In genomic region chr7:28447101-28447830, GRCm38 (mm10) we compare ENCODE assay signal across 12 mouse cellular contexts. TPM values are rescaled to one million over a fixed set of nuclear protein-coding genes. Genes with fewer than 3 reads are reported as not detected.
DNase-seq lines count a peak whose midpoint lies in the region; ATAC-seq lines count a peak whose summit lies in the region.
"Had no signal": no experiment of that assay in that cellular context is flagged by ENCODE, and none has a peak within 500 bp of the region (broad histone marks: within the 10 kb centered on the region; RNA-seq: fewer than 3 reads in every experiment).

No protein-coding gene starts in this region.

- no peak overlapping the region for H3K4me3 ChIP-seq in midbrain, embryonic 10.5 days
- no peak overlapping the region for H3K4me3 ChIP-seq in midbrain, embryonic 13.5 days (replicated peaks)
- no peak overlapping the region for H3K4me3 ChIP-seq in midbrain, embryonic 16.5 days (ENCODE audit: low read depth, low read length)
- H3K4me3 ChIP-seq: embryonic facial prominence, embryonic 15.5 days; heart, adult 2 months; myocyte had no signal

- H3K27me3 ChIP-seq in midbrain, embryonic 10.5 days (ENCODE audit: low read depth, poor library complexity, severe bottlenecking): peaks cover 13% of the 10 kb centered on the region
- peaks cover 8% of the 10 kb centered on the region for H3K27me3 ChIP-seq in midbrain, embryonic 13.5 days
- no peaks in the 10 kb centered on the region for H3K27me3 ChIP-seq in midbrain, embryonic 16.5 days (ENCODE audit: control insufficient read depth, insufficient read depth, low read depth, low read length)

- DNase-seq in adrenal gland, adult (ENCODE audit: inconsistent age in 2 of 2, low spot score in 1 of 2): peak; percentile 69 to 87
- DNase-seq in adrenal gland, postnatal 4 days (ENCODE audit: low spot score in 2 of 2): no peak
- DNase-seq in midbrain, embryonic 10.5 days (ENCODE audit: low spot score): peak; percentile 42
- peak; percentile 24 for DNase-seq in embryo, embryonic 11 days
- no peak for DNase-seq in layer of hippocampus, postnatal 36 days
- DNase-seq in thymus, postnatal 10 days (ENCODE audit: low spot score in 2 of 2): no peak

- no peak overlapping the region for H3K9ac ChIP-seq in midbrain, embryonic 13.5 days (replicated peaks)
- H3K9ac ChIP-seq in midbrain, embryonic 16.5 days (ENCODE audit: low read depth, low read length): 0 out of 2 replicates have a peak overlapping the region, but pooled peaks have one; percentile 15
- H3K9ac ChIP-seq: embryonic facial prominence, embryonic 15.5 days; liver, embryonic 14.5 days had no signal

- 19% methylated on average over 12 of the region's 12 CpGs for WGBS in midbrain, embryonic 10.5 days
- 17% methylated on average over 12 of the region's 12 CpGs for WGBS in midbrain, embryonic 13.5 days
- 14% methylated on average over 12 of the region's 12 CpGs for WGBS in midbrain, embryonic 16.5 days

- no peak for ATAC-seq in midbrain, embryonic 13.5 days
- no peak for ATAC-seq in midbrain, embryonic 16.5 days

- 0 out of 2 replicates have a peak overlapping the region, but pooled peaks have one; percentile 28 for H3K27ac ChIP-seq in midbrain, embryonic 10.5 days (replicated peaks)
- H3K27ac ChIP-seq in midbrain, embryonic 13.5 days: no peak overlapping the region
- H3K27ac ChIP-seq in midbrain, embryonic 16.5 days (ENCODE audit: low read length): no peak overlapping the region
- H3K27ac ChIP-seq: embryonic facial prominence, embryonic 15.5 days; heart, adult 2 months; liver, embryonic 14.5 days had no signal

- no peaks in the 10 kb centered on the region for H3K9me3 ChIP-seq in midbrain, embryonic 10.5 days (replicated peaks)
- H3K9me3 ChIP-seq in midbrain, embryonic 13.5 days: no peaks in the 10 kb centered on the region
- no peaks in the 10 kb centered on the region for H3K9me3 ChIP-seq in midbrain, embryonic 16.5 days (replicated peaks; ENCODE audit: control insufficient read depth, low read length, poor library complexity, severe bottlenecking)
- H3K9me3 ChIP-seq: embryonic facial prominence, embryonic 15.5 days had no signal

- peaks cover 25% of the 10 kb centered on the region for H3K4me1 ChIP-seq in midbrain, embryonic 10.5 days
- peaks cover 10% of the 10 kb centered on the region for H3K4me1 ChIP-seq in midbrain, embryonic 13.5 days (replicated peaks)
- H3K4me1 ChIP-seq in midbrain, embryonic 16.5 days (ENCODE audit: control insufficient read depth, insufficient read depth, low read length): peaks cover 10% of the 10 kb centered on the region

- no peak overlapping the region for H3K4me2 ChIP-seq in midbrain, embryonic 13.5 days (replicated peaks)
- H3K4me2 ChIP-seq in midbrain, embryonic 16.5 days (ENCODE audit: low read length): no peak overlapping the region
- H3K4me2 ChIP-seq: embryonic facial prominence, embryonic 15.5 days had no signal

- no peaks in the 10 kb centered on the region for H3K36me3 ChIP-seq in midbrain, embryonic 10.5 days
- H3K36me3 ChIP-seq in midbrain, embryonic 13.5 days: no peaks in the 10 kb centered on the region
- H3K36me3 ChIP-seq in midbrain, embryonic 16.5 days (ENCODE audit: control insufficient read depth, insufficient read depth, low read length): no peaks in the 10 kb centered on the region
- H3K36me3 ChIP-seq: embryonic facial prominence, embryonic 15.5 days had no signal

RNA-seq across cellular contexts. Expression of gene Lrfn1, which starts 4.5 kb away (rescaled TPM):
- total RNA-seq in adrenal gland, postnatal 4 days (2021): 10 to 100 TPM; 19.1 to 19.6 TPM
- polyA plus RNA-seq in midbrain, embryonic 10.5 days (2016; fragmentation: Nextera tagmentation; extraction: Ambion mirVana): 3.6 and 3.7 TPM in 2 replicates
- 9.1 and 11.8 TPM in 2 replicates for polyA plus RNA-seq in midbrain, embryonic 13.5 days (2015; fragmentation: Nextera tagmentation; extraction: Ambion mirVana)
- 13.9 and 15.0 TPM in 2 replicates for polyA plus RNA-seq in midbrain, embryonic 16.5 days (2015; fragmentation: Nextera tagmentation; extraction: Ambion mirVana)
- 10 to 100 TPM; 64.3 to 72.3 TPM for total RNA-seq in layer of hippocampus, postnatal 36 days (2021)
- polyA plus RNA-seq: myocyte had no signal

RNA-seq across cellular contexts. Expression of gene Gmfg, which starts 10.0 kb away (rescaled TPM):
- total RNA-seq in adrenal gland, postnatal 4 days (2021): 10 to 100 TPM; 17.1 to 21.0 TPM
- polyA plus RNA-seq in midbrain, embryonic 10.5 days (2016; fragmentation: Nextera tagmentation; extraction: Ambion mirVana): 6.3 and 8.1 TPM in 2 replicates
- 3.0 and 4.7 TPM in 2 replicates for polyA plus RNA-seq in midbrain, embryonic 13.5 days (2015; fragmentation: Nextera tagmentation; extraction: Ambion mirVana)
- polyA plus RNA-seq in midbrain, embryonic 16.5 days (2015; fragmentation: Nextera tagmentation; extraction: Ambion mirVana): 2.8 and 3.5 TPM in 2 replicates
- 1 to 10 TPM; 1.2 to 2.0 TPM for total RNA-seq in layer of hippocampus, postnatal 36 days (2021)
- polyA plus RNA-seq: myocyte had no signal

RNA-seq across cellular contexts. Expression of gene Paf1, which starts 54.5 kb away (rescaled TPM):
- 10 to 100 TPM; 71.8 to 93.4 TPM for total RNA-seq in adrenal gland, postnatal 4 days (2021)
- 89.8 and 90.8 TPM in 2 replicates for polyA plus RNA-seq in midbrain, embryonic 10.5 days (2016; fragmentation: Nextera tagmentation; extraction: Ambion mirVana)
- 97.9 and 99.2 TPM in 2 replicates for polyA plus RNA-seq in midbrain, embryonic 13.5 days (2015; fragmentation: Nextera tagmentation; extraction: Ambion mirVana)
- 96.1 and 109 TPM in 2 replicates for polyA plus RNA-seq in midbrain, embryonic 16.5 days (2015; fragmentation: Nextera tagmentation; extraction: Ambion mirVana)
- 10 to 100 TPM; 68.9 to 70.1 TPM for total RNA-seq in layer of hippocampus, postnatal 36 days (2021)

RNA-seq across cellular contexts. Expression of gene Med29, which starts 54.8 kb away (rescaled TPM):
- total RNA-seq in adrenal gland, postnatal 4 days (2021): 10 to 100 TPM; 24.2 to 26.1 TPM
- 58.9 and 61.0 TPM in 2 replicates for polyA plus RNA-seq in midbrain, embryonic 10.5 days (2016; fragmentation: Nextera tagmentation; extraction: Ambion mirVana)
- polyA plus RNA-seq in midbrain, embryonic 13.5 days (2015; fragmentation: Nextera tagmentation; extraction: Ambion mirVana): 43.4 and 49.5 TPM in 2 replicates
- 39.6 and 40.3 TPM in 2 replicates for polyA plus RNA-seq in midbrain, embryonic 16.5 days (2015; fragmentation: Nextera tagmentation; extraction: Ambion mirVana)
- 10 to 100 TPM; 18.3 to 19.6 TPM for total RNA-seq in layer of hippocampus, postnatal 36 days (2021)

Comparison
In these comparisons a context has a peak if more than half of its experiments do, and no peak if none do; other contexts are left out.
1. DNase-seq: peak in adrenal gland, adult (2 of 2), midbrain, embryonic 10.5 days (single experiment) and embryo, embryonic 11 days (single experiment); none in adrenal gland, postnatal 4 days (0 of 2), layer of hippocampus, postnatal 36 days (0 of 2) and thymus, postnatal 10 days (0 of 2).